Mouse (Mus musculus): ENCODE results near the gene Atp10b.

- TF ChIP-seq POLR2A (IDR thresholded peaks at IDR 0.05; ENCODE audit: low read depth, low read length) (no peak), CTCF (IDR thresholded peaks at IDR 0.05; ENCODE audit: borderline replicate concordance, insufficient read depth, low read length) (no peak)
These were observed 9.1 kb downstream of the Atp10b start for GRCm38 (mm10) chr11:43158814-43159213.
